Mouse (Mus musculus) CH12F3 (cell line): ENCODE measurements around the gene Olfr1395.
"Not testable (repeated sequence)": the region's sequence is repeated elsewhere in the genome, so short reads cannot be mapped to it uniquely, and the experiment has no call there.

Source experiments
- in situ Hi-C: fragments of 300-500 bp; cut with MboI; formaldehyde crosslinking; loops from 2 replicates; pipeline ENCODE4 v1.14.3; 2020; ENCODE audit warnings: low sequenced_read_pairs

Olfr1395 gene

DNA sequence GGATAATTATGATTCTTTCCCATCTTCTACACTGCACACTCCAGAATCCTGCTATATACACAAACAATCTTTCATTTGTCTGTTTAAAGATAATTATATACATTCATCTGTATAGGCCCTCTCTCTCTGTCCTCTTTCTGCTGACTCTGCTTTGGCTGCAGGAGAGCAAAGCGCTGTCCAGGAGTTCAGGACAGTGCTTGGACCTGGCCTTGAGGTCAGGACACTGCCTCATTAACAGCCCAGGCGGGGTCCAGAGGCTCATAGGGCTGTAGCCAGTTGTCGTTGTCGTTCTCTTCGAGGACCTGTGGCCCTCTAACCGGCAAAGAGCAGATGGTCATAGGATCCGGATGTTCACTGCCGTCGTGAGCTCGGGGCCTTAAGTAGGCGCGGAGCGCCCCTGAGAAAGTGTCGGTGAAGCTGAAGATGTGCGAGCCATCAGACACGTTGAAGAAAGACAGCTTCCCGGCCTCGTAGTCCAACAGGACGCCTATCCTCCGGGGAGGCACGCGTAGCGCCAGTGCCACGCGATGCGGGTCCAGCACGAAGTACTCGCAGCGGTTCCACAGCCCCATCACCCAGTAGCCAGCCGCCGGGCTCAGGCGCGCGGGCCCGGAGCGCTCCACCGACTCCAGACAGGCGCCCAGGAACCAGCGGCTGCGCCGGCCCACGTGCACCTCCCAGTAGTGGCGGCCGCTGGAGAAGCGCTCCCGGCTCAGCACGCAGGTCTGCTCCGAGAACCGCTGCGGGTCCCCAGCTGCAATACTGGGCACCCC lies 27.0 kb downstream of the Olfr1395 start:
- in situ Hi-C loops: loop anchor here (25.0 kb wide), 1 partner anchor 368 kb away; the partner anchor contains the start of genes Olfr1381 and Olfr1382

- in situ Hi-C loops: loop anchor here (25.0 kb wide), 1 partner anchor 367 kb away; the partner anchor contains the start of genes Olfr1381 and Olfr1382
These were observed 28.5 kb downstream of the Olfr1395 start for GRCm38 (mm10) chr11:49170576-49170975.

DNA sequence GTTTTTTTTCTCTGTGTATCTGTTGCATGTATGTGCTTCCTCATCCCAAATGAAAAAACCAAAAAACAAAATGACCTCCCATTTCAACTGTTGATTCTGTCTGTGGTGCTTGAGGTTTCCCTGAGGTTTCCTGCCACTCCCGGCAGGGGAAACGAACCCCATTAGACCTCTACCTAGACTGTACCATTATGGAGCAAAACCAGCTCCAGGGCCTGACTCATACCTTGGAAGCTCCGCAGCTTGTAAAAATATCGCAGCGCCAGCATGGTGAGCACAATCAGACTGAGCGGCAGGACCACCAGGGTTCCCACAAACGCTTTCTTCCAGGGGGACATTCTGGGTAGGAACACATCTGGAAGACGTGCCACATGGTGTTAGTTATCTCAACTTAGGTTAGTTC lies 33.3 kb downstream of the Olfr1395 start:
- in situ Hi-C loops: no loop called here

GRCm38 (mm10) chr11:49176047-49176779 lies 34.1 kb downstream of the Olfr1395 start:
- in situ Hi-C loops: not testable (repeated sequence)

DNA sequence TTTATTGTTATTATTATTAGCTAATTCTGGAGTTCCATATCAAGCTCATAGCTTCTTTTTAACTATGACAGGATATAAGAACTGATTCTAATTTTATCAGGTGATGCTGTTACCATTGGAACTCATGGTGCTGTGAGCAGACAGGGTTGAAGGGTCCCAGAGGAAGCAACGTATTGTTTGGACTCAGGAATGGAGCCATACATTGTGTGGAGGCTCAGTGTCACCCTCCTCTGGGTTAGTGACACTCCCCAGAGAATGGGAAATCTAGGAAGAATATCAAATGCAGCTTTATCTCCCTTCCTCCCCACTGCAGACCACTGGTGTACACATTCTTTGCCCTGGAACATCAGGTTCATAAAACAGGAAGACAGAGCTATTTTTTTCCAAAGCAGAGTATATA lies 41.1 kb downstream of the Olfr1395 start:
- in situ Hi-C loops: no loop called here

DNA sequence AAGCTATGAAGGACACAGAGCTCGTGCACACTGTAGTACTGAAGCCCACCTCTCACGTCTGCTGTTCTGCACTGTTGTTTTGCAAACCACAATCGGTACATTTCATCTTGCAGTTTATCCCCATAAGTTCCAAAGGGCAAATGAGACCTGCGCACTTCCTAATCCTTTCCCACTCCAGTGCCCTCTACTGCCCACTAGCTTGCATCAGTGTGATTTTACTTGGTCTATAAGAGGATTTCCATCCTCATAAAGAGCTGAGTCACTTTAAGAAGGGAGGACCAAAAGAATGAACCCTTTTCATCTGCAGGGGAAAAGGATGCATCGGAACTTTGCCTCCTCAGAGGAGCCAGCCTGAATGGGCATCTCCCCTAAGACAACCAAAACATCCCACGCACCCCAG lies 44.4 kb downstream of the Olfr1395 start:
- in situ Hi-C loops: no loop called here

GRCm38 (mm10) chr11:49186955-49187488 lies 44.9 kb downstream of the Olfr1395 start, which contains the start of gene Btnl9:
Gene Btnl9 (minus strand): TSS chr11:49187159.
- in situ Hi-C loops: no loop called here

- in situ Hi-C loops: no loop called here
These were observed 45.6 kb downstream of the Olfr1395 start for GRCm38 (mm10) chr11:49187701-49188100.

- in situ Hi-C loops: loop anchor here (5.0 kb wide), 1 partner anchor 73 kb away; no protein-coding TSS in a partner anchor
These were observed 47.7 kb downstream of the Olfr1395 start for GRCm38 (mm10) chr11:49189737-49190136.

GRCm38 (mm10) chr11:49191083-49191482 lies 49.0 kb downstream of the Olfr1395 start:
- in situ Hi-C loops: loop anchor here (5.0 kb wide), 1 partner anchor 71 kb away; no protein-coding TSS in a partner anchor

GRCm38 (mm10) chr11:49194771-49195170 lies 52.7 kb downstream of the Olfr1395 start:
- in situ Hi-C loops: loop anchor here (5.0 kb wide), 1 partner anchor 68 kb away; no protein-coding TSS in a partner anchor

DNA sequence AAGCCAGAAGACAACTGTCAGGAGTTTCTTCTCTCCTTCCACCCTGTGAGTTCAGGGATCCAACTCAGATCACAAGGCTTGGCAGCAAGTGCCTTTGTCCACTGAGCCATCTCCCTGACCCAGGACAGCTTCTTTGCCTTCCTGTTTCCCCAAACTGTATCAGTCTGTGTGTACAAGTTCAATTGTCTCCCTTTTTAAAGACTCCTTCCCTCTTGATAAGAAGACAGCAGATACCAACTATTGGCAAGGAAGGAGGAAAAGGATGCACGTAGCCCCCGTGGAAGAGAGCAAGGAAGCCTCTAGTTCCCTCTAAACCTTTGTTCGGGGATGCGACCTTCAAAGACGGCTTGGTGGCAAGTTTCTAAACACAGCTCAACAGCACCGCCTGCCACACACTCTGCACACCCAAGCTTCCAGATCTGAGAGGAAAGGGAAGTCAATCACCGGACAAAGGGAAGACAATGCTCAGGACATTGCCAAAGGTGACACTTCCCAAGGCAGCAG lies 53.8 kb downstream of the Olfr1395 start:
- in situ Hi-C loops: no loop called here
